Mouse (Mus musculus): Measurements from ENCODE around the gene Sar1b.

GRCm38 (mm10) chr11:51759941-51760657 is 3.4 kb upstream of the Sar1b start:
- TF ChIP-seq POLR2A (IDR thresholded peaks at IDR 0.05; ENCODE audit: borderline replicate concordance, extremely low read depth, low read depth, low read length) = no peak
- TF ChIP-seq CTCF (IDR thresholded peaks at IDR 0.05; ENCODE audit: insufficient read depth, low read length) = no peak

Measured in lung, adult 2 months (tissue).